Mouse (Mus musculus) olfactory bulb, adult 2 months (tissue): ENCODE results near the gene Cpa2. TPM values are rescaled to one million over a fixed set of nuclear protein-coding genes. Genes with fewer than 3 reads are reported as not detected.

ENCODE experiments used
- H3K27ac ChIP-seq: fragments of 200-500 bp; 2 replicates; pipeline ENCODE4 v1.5.1; 2012; ENCODE audit warnings: low read depth, low read length; ENCODE audit not compliant: insufficient read depth
- H3K4me1 ChIP-seq: fragments of 200-500 bp; 2 replicates; pipeline ENCODE4 v1.6.1; 2012; ENCODE audit warnings: low read length; ENCODE audit not compliant: control insufficient read depth, insufficient read depth
- H3K4me3 ChIP-seq: fragments of 200-500 bp; 2 replicates; pipeline ENCODE4 v1.5.1; 2012; ENCODE audit warnings: mild to moderate bottlenecking, low read depth, low read length, moderate library complexity; ENCODE audit not compliant: insufficient read depth
- CTCF ChIP-seq: fragments of 200-500 bp; IDR thresholded peaks from 2 replicates; pipeline ENCODE4 v1.5.1; 2012; ENCODE audit warnings: low read depth, mild to moderate bottlenecking, low read length, moderate library complexity; ENCODE audit not compliant: insufficient read depth
- POLR2A ChIP-seq: fragments of 200-500 bp; IDR thresholded peaks from 2 replicates; pipeline ENCODE4 v1.6.1; 2012; ENCODE audit warnings: mild to moderate bottlenecking, low read depth, low read length, moderate library complexity; ENCODE audit not compliant: insufficient read depth
- whole genome bisulfite sequencing: fragments of 180-500 bp; shearing (Covaris S2); methylation state at CpG from one replicate; pipeline ENCODE4 v1.1.7; 2018; 5-methylcytosine and 5-hydroxymethylcytosine counted together
- polyA plus RNA-seq: library from polyadenylated mRNA; stranded (reverse); fragments of >200 nt; gene quantifications from 2 replicates; pipeline ENCODE4 v1.2.4, GENCODE M21; 2012; ENCODE audit warnings: low replicate concordance; ENCODE audit not compliant: missing spikeins, insufficient read depth, insufficient read length

The Cpa2 gene
- polyA plus RNA-seq, 1 experiment: not detected

DNA sequence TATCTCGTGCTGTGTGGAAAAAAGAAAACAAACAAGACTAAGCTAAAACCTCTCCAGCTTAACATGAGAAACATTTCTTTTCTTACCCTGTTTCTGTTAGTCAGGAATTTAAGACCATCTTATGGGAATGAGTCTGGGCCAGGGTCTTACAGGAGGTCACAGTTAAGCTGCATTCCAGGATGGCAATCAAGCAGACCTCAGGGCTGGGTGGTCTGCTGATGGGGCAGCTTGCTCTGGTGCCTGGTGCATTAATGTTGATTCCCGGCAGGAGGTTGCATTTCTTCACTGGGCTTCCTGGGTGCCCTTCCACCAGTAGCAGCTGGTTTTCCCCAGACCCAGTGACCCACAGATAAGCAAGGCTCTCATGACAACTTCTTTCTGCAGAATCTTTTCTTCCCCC, 48.4 kb downstream of the Cpa2 start:
- TF ChIP-seq CTCF (no peak), POLR2A (no peak)
- Histone ChIP-seq H3K27ac (no peak overlapping the region), H3K4me3 (no peak overlapping the region), H3K4me1 (no peaks in the 10 kb centered on the region)
- WGBS: 85% methylated on average over 2 of the region's 2 CpGs

DNA sequence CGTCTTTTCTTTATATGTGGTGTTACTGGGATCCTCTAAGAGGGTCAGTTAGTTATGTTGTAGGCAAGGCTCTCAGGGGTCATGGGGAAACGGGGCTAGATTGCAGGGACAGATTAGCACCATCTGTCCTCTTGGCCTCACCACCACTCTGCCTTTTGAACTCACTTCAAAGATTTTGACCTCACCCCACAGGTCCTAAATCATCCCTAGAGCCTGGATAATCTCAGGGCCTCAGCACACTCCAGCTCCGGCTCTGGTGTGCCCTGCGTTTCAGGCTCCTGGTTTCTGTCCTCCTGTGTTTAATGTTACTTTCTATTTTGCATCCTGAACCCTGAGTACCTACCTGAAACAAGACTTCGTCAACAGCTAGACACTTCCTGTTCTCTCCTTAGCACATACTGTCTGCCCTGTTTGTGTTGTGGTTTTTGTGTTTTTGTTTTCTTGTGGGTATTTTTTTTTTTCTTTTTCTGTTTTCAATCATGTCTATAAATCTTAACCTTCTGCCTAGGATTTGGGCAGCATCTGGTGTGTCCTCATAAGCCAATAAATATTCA, 50.5 kb downstream of the Cpa2 start:
- no peak for TF ChIP-seq CTCF
- H3K4me1 ChIP-seq: no peaks in the 10 kb centered on the region
- H3K27ac ChIP-seq: no peak overlapping the region
- 96% methylated on average over 5 of the region's 5 CpGs for WGBS
- no peak overlapping the region for H3K4me3 ChIP-seq

DNA sequence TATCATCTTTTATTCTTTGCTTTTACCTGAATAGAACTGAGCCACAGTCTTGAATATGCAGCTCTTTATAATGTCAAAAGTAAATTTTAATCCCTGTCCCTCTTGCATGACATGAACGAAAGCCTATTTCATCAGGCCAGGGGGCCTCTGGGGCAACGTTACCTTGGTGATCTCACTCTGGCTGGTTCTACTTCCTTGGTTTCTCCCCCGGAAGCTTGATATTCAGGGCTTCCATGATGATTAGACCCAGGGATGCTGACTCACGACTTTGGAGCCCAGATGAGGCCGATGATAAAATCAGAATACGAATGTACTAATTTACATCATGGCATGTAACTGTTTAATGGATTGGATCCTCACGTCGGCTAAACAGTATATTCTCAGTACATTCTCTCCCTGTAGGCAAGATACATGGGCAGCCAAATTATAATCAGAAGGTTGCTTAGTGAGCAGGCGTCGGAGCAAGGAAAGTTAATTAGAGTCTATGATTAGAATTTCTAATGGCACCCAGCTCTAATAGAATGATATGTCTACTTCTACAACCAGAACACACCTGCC, 51.1 kb downstream of the Cpa2 start:
- WGBS: 52% methylated on average over 10 of the region's 10 CpGs

DNA sequence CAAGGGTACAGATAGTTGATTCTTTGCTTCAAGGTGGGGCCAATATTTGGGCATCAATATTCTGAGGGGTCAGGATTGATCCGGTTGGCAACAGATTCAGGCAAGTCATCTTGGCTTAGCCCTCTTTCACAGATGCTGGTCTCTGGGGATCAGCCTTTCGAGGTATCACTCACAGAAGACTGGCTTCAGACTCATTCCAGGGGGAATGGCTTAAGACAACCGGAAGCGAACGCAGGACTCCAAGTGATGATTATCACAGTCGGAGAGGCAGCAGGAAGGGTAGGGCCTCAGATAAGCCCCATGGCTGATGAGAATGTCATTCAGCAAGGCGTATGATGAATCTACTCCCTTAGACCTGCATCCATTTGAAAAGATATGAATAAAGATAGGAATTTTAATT, 53.0 kb downstream of the Cpa2 start:
- Histone ChIP-seq H3K27ac (no peak overlapping the region), H3K4me1 (no peaks in the 10 kb centered on the region), H3K4me3 (no peak overlapping the region)
- 92% methylated on average over 7 of the region's 7 CpGs for WGBS
- TF ChIP-seq POLR2A (no peak), CTCF (no peak)

More for the DNA sequence above, 51.1 kb downstream of the Cpa2 start:
- no peak overlapping the region for H3K27ac ChIP-seq
- H3K4me1 ChIP-seq: no peaks in the 10 kb centered on the region
- TF ChIP-seq POLR2A (no peak), CTCF (no peak)
- H3K4me3 ChIP-seq: no peak overlapping the region

DNA sequence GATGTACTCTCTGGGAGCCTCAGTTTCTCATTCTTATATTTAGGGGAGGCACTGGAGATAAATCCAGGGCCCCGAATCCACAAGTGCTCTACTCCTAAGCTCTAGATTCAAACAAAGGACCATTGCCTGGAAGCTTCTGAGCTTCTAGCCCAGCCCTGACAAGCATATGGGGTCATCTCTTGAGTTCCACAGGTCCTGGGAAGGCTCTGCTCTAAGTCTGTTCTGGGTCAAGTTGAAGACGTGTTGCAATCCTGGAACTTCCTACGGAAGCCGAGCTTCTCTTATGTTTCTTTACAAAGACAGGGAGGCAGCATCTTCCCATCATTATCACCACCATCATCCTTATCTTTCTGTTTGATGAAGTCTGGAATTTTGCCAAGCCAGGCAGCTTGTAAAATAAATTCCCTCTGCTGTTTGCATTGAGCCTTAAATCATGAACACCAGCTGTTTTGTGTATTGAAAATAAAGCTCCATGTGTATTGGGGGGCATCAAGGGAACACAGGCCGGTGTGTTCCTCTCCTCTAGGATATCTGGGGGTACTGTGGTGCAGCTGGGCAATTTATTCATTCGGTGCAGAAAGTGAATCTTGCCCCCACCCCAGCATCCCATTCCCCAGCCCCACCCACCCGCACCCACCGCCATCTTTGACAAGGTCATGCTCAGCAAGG, 55.0 kb downstream of the Cpa2 start:
- no peak for TF ChIP-seq CTCF
- TF ChIP-seq POLR2A: no peak
- Histone ChIP-seq H3K4me3 (no peak overlapping the region), H3K27ac (no peak overlapping the region), H3K4me1 (no peaks in the 10 kb centered on the region)
- WGBS: 83% methylated on average over 8 of the region's 8 CpGs

DNA sequence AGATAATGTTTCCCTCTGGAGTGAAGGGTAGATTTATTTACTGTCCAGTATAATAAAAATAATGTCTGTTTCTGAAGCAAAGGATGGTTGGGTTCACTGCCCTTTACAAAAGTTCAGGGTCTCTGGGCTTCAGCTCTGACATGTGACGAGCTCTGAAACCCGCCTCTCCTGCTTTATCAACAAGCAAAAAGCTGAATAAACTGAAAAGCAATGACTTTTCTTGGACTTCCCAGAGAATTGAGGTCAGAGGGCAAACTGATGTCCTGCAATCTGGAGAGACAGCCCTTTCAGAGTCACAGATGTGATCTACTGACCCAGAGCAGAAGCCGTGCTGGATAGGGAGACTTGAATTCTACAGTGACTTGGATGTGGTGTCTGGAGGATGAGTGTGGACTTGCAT, 58.7 kb downstream of the Cpa2 start:
- Histone ChIP-seq H3K4me3 (no peak overlapping the region), H3K4me1 (no peaks in the 10 kb centered on the region), H3K27ac (no peak overlapping the region)
- 96% methylated on average over 3 of the region's 3 CpGs for WGBS
- no peak for TF ChIP-seq CTCF
- TF ChIP-seq POLR2A: no peak

DNA sequence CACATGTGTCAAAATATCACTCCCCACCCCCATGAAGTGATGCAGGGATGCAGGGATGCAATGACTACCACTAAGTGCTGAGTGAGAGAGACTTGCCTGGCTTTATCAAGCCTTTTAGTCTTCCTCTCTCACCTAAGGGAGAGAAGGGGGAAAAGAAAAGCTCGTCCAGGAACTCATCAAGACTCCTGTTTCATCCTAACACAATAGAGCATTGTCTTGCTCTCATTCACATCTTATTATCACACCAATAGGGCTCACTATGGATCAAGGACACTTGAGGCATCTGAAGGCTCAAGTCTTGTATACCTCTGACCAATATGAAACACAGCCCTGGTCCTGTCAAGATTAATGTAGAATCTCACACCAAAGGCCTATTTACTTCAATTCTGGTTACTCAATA, 59.6 kb downstream of the Cpa2 start:
- Histone ChIP-seq H3K27ac (no peak overlapping the region), H3K4me3 (no peak overlapping the region), H3K4me1 (no peaks in the 10 kb centered on the region)
- WGBS: 96% methylated on average over 1 of the region's 1 CpGs
- TF ChIP-seq CTCF: no peak
- no peak for TF ChIP-seq POLR2A

DNA sequence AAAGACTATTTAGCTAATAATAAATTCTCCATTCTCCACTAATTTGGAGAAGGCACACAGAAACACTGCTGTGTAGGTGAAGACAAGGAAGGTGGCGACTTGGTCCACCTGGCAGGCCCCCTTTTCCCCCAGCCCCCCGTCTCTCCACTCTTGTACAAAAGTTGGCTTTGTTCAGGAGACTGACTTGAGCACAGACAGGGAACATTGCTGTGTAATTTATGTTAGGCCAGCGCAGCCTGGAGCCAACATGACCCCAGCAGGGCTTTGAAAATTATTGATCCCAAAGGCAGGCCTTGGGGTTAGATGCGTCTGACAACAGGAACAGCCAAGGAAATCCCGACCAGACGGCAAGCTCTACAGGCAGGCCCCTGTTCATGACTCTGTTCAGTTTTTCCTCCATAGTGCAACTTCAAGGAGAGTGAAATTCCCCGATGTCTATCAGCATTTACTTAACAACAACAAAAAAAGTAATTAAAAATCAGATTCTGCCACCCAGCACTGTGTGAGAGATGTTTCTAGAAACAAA, 63.0 kb downstream of the Cpa2 start:
- H3K4me1 ChIP-seq: no peaks in the 10 kb centered on the region
- 79% methylated on average over 7 of the region's 7 CpGs for WGBS
- no peak overlapping the region for H3K4me3 ChIP-seq
- TF ChIP-seq CTCF (no peak), POLR2A (no peak)
- H3K27ac ChIP-seq: no peak overlapping the region

DNA sequence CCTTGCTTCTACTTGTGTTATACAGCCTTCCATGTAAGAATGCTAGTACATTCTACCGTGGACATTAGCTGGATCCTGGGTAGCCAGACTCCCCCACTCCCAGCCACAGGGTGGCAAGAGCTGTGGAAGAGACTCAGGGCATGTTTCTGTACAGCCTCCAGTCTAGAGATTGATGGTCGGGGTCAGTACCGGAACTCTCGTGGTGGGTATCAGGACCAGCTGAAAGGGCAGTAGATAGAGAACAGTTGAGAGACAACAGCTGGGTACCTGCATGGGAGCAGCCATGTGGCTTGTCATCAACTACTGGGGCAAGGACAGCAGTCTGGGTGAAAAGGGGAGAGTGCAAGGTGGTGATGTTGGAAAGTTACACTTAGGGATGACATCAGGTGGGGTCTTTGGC, 63.7 kb downstream of the Cpa2 start:
- no peak for TF ChIP-seq CTCF
- no peak for TF ChIP-seq POLR2A
- H3K4me3 ChIP-seq: no peak overlapping the region
- WGBS: 90% methylated on average over 4 of the region's 4 CpGs
- no peak overlapping the region for H3K27ac ChIP-seq
- no peaks in the 10 kb centered on the region for H3K4me1 ChIP-seq
